Mouse (Mus musculus) ovary, adult 18-20 months (tissue): ENCODE results near the gene Psmd9.

ENCODE experiments used
- DNase-seq: peaks from one replicate; pipeline ENCODE4 v3.0.0; 2022; ENCODE audit warnings: low spot score, mixed read lengths

Gene Psmd9

GRCm38 (mm10) chr5:123169284-123169683 is at the start of gene Psmd9:
Gene Psmd9, plus strand, starts transcription at chr5:123169413.
- DNase-seq = no peak

DNA sequence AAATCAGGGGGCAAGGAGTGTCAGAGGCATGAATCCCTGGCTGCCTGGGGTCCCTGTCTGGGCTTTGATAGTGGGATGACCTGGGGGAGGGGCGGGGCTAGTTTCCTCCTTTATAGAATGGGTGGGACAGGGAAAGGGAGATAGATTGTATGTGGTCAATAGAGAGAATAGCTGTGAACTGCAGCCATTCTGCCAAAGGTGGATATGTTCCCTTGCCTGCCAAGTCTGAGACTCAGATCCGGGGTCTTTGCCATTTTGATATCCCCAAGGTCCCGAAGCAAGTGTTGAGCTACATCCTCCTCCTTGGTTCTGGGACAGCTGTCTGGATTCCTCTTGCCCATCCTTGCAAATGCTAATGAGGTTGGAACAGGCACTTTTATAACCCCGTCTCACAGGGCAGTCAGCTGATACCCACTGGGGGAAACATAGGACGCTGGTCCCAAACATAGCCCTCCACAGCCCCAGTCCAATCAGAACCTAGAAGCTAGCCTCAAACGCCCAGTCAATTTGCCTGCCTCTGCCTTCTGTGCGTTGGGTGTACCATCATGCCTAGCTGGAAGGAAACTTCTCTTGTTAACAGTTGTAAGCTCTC is 48.5 kb upstream of the Psmd9 start:
- DNase-seq = no peak

DNA sequence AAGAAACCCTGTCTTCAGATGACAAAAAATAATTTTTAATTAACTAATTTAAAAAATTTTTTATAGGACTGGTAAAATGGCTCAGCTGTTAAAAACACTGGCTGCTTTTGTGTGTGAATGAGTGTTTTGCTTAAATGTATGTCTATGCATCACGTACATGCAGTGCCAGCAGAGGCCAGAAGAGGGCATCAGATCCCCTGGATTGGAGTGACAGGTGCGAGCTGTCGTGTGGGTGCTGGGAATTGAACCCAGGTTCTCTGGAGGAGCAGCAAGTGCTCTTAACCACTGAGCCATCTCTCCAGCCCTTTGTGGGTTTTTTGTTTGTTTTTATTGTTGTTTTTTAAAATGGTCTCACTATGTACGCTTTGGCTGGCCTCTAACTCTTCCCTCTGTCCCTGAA is 47.0 kb upstream of the Psmd9 start:
- no peak for DNase-seq

GRCm38 (mm10) chr5:123125105-123125504 is 44.1 kb upstream of the Psmd9 start:
- no peak for DNase-seq

DNA sequence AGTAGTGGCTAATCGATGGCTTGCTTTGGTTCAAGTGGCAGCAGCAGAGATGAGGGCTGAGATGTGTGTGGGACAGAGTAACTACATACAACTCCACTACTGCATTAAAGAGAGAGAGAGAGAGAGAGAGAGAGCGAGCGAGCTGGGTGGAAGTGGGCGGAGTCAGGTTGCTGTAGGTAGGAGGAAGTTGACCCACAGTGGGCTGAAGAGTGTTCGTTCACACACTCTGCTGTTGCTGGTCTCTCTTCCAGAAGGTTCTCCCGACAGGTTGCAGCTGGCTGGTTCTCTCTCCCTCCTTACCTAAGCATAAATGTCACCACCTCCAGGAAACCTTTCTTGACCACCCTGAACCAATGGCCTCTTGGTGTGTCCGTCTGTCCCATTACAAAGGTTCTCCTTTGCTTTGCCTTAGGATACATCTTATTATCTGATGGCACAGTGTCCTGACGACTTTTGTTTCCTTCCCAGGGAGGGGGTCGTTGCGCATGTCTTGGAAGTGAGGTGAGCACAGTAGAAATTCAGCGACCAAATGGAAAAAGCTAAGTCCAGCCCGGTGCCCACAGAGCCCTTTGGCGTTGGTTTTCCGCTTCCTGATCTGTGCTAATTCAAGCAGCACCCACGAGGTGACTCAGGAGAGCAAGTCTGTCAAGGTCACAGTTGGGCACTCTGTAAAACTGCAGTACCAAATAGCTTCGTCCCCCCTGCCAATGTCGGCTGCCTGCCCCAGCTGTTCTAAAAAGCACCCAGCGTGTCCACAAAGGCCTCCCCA is 43.4 kb upstream of the Psmd9 start:
- DNase-seq = no peak

DNA sequence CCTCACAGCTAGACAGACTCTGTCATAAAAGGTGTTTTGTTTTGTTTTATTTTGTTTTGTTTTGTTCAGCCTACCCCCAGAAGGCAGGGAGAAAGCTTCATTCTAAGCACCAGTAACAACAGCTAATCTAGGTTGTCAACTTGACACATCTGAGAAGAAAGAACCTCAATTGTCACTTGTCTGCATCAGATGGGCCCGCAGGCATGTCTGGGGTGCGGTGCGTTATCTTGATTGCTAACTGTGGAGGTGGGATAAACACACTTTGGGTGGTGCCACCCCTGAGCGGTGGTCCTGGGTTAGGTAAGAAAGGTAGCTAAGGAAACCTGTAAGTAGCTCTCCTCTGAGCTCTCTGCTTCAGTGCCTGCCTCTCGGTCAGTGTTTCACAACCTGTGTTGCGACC is 42.2 kb upstream of the Psmd9 start:
- DNase-seq = no peak

GRCm38 (mm10) chr5:123128426-123129169 is 40.6 kb upstream of the Psmd9 start:
- DNase-seq = no peak

DNA sequence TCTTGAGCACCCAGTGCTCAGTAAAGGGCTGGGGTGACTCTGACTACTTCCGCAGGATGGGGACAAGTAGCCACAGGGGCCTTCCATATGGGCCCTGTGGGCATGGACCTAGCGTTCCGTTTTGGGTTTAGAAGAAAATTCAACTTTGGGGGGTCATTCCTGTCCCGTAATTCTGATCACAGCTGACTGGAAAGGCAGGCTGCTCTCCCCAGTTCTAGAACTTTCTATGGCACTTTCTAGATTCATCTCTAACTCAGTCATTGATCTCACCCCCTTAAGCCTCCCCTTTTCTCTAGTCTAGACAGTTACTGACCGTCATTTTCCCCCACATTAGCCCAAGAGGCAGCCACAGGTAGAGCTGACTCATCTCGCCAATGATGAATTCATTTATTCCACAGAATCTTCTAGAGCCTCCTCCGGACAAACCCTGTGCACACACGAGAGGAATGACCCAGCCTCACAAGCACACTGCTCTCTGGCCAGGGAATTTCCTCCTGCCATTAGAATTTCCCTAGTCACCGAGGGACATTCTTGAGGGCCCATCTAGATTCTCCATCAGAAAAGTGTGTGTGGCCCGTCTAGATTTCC is 39.9 kb upstream of the Psmd9 start:
- DNase-seq = no peak

- no peak for DNase-seq
These were observed 39.0 kb upstream of the Psmd9 start for GRCm38 (mm10) chr5:123130030-123130813.

- no peak for DNase-seq
These were observed 38.4 kb upstream of the Psmd9 start for GRCm38 (mm10) chr5:123130814-123131148.

DNA sequence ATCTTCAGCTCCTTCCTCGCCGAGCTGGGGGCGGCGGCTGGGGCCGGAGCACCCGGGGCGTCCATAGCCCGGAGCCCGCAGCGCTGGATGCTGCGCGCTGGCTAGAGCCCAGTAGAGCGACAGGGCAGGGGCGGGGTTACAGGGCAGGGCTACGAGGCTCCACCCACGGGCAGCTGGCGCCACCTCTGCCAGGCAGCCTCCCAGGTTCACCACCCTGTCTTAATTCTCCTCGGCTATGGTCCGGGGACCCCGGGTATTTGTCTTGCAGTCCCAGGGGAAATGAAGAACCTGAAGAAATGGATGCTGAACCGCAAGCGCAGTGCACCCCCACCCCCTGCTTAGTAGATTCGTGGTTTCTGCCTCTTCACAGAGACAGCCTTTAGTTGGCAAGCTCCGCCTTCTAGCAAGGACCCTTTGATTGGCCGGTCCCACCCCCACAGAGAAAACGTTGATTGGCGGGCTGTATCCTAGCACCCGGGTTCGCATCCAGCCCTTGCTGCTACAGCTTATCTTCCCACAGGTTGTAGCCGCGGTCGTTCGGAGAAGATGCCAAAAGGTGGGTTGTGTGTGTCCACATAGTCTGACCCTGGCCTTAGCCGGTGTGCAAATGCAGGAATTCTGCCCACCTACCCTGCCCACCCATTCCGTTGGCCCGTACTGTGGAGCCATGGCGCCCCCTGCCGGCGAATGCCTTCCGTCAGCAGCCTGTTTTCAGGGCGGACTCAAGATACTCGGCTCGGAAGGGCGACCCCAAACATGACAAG is 36.7 kb upstream of the Psmd9 start, which contains the start of gene Rhof:
Gene Rhof, minus strand, starts transcription at position 385 of the 764 bp plus-strand sequence.
- peak; percentile 56 for DNase-seq

DNA sequence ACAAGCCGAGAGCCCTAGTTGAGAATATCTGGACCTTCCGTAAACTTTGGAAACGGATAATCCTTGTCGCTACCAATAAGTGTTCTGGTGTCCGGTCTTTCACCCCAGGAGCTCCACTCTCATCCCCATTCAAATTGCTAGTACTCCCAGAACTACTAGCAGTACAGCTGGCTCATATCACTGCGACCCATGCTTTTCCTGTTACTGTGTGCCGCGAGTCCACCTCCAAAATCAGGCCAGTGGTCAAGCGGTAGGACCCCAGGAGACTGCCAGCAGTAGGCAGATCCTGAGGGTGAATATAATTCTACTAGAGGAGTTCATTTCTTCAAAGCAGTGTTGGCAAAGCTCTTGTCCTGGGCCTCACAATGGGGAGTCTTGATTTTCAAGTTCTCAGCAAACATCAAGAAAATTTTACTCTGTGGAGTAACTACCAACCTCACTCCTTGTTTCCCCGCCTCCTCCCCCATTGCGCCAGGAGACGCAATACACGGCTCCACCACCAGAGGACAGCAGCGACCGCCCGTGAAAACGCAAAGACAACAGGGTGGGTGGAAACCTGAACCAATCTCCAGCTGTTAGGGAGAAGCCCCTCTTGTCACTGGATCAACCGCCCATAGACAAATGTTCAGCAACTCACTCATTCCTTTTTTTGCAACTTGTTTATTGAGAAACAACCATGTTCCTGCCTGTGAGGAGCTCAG is 36.0 kb upstream of the Psmd9 start:
- DNase-seq = peak; percentile 61

- no peak for DNase-seq
These were observed 35.4 kb upstream of the Psmd9 start for GRCm38 (mm10) chr5:123133784-123134143.

DNA sequence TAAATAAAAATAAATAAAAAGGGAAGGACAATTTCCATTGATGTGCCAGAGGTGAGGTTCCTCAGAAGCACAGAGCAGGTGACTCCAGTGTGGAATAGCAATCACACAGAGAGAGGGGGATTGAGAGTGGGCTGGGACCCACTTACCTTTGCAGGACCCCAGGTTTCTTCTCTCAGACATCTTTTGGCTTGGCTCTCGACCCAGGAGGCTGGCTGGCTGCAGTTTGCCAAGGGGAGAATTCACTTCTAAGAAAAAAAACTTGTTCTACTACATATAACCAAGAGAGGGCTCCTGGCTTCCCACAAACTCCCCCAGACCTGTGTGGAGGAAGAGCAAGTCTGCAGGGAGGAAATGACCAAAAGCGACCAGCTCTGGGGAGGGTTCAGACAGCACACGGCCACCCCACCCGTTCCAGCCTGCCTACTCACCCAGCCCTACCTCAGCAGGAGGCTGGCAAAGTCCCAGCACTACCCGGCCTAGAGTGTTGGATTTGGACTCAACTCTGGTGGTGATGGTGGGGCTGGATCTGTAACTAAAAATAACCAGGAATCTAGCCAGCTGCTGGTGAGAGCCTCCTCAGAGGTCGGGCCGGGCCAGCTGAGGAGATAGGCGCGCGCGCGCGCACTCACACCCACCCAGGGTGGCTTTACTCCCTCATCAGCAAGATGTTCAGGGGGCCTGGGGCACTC is 34.9 kb upstream of the Psmd9 start:
- peak; percentile 65 for DNase-seq

GRCm38 (mm10) chr5:123134875-123135382 is 34.3 kb upstream of the Psmd9 start:
- no peak for DNase-seq

DNA sequence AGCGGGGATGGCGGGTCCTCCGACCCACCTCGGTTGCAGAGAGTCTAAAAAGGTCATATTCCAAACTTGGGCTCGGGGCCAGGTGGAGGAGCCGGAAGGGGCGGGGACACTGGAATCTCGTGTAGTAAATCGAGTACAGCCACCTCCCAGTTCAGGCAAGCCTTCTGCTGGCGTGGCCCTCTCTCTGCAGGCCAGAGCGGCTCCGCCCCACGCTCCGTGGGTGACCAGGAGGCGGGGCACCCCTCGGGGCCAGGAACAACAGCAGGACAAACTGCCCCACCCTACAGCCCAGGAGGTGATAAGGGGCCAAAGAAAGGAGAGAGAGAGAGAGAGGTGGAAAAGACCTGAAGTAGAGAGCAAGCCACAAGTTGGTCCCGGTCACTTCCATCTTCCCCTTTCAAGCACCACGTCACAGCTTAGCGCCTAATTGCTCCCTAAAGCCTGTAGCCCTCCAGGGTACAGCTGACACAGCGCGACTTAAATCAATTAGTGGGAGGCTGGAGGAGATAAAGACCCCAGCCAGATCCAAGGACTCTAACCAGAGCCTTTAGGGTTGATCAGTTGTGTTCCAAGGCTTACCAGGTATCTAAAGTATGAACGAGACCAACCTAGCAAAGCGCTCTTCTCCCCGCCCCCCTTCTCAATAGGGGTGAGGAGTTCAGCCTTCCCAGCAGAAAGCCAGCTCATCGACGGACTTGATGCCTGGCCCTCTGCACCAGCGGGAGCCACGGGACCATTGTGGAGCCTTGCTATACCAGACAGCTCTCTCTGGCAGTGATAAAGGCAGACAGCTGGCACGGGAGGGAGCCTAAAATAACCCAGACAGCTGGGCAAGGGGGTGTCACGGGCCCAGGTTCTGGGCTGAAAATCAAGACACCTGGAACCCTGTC is 33.5 kb upstream of the Psmd9 start:
- peak; percentile 89 for DNase-seq

DNA sequence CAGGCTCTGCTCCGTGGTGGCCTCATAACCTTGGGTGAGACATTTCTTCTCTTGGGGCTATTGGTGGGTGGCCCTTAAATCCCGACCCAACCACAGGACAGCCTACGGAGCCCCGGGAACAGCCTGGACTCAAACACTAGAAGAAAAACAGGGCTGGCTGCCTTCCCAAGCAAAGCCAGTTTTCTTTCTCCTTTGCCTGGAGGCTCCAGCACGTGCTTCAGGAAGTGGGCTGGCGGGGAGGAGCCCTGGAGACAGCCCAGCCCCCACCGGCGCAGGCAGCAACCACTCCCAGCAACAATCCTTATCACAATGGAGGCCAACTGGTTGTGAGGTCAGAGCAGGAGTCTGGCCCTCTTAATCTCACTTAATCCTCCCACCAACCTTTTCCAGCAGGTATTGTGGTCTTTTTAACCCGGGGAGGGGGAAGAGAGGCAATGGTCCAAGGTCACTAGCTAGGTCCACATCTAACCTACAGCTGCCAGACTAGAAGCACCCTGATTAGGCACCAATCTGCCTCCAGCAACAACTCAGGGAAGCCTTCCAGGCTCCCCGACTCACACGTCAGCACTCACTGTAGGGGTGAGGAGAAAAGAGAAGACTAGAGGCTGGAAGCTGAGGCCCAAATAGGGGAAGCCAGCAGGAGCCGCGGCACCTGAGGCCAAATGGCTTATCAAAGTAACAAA is 32.7 kb upstream of the Psmd9 start:
- DNase-seq = peak; percentile 95
